Mouse (Mus musculus) c-Kit-positive CD71-positive TER-119-negative erythroid progenitor cells, embryonic 14.5 days (primary cell): ENCODE measurements around the gene Sertad4.

ENCODE experiments used
- DNase-seq: peaks from one replicate; pipeline ENCODE4 v3.0.0-alpha.2; 2013; ENCODE audit warnings: low read depth

The Sertad4 gene

GRCm38 (mm10) chr1:192855474-192856230 is at the start of gene Sertad4:
TSS of gene Sertad4 (minus strand) at chr1:192855756.
- no peak for DNase-seq

- no peak for DNase-seq
Observed at GRCm38 (mm10) chr1:192901516-192901915, 46.0 kb upstream of the Sertad4 start.

- DNase-seq: no peak
Observed at GRCm38 (mm10) chr1:192900913-192901312, 45.4 kb upstream of the Sertad4 start.

GRCm38 (mm10) chr1:192898742-192899141 is 43.2 kb upstream of the Sertad4 start:
- no peak for DNase-seq

DNA sequence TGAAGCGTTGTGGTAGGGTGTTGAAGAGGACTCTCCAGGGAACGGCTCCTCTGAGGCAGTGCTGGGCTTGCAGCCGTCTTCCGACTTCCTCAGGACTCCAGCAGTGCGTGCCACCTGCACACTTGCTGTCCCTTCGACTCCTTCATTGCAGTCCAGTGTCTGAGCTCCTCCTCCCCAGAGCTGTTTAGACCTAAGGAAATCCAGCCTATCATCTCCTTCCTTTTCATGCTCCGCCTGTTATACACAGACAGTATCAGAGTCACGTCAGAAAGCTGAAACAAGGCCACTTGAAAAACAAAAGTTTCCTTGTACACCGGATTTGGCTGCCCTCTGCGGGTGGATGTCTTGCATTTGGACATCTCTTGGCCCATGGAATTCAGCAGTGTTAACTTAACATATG is 41.7 kb upstream of the Sertad4 start:
- no peak for DNase-seq

GRCm38 (mm10) chr1:192896076-192896475 is 40.5 kb upstream of the Sertad4 start:
- DNase-seq: no peak

- no peak for DNase-seq
Observed at GRCm38 (mm10) chr1:192890716-192891115, 35.2 kb upstream of the Sertad4 start.

- no peak for DNase-seq
Observed at GRCm38 (mm10) chr1:192882617-192883295, 27.2 kb upstream of the Sertad4 start.

DNA sequence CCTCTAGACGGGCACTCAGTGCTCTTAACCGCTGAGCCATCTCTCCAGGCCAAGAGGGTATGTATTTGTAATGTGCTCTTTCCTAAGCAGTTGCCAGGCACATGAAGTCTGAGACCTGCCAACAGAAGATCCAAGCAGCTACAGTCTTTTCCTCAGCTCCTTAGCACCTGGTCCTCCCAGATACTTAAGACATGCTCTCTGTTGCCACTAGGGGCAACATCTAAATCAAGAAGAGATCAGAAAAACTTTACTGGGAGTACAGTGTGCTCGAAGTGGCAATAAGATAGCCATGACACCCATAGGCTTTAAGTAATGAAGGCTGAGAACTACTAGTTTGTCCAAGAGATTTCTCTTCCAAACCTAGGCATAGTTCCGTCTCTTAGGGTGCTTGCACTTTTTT is 24.6 kb upstream of the Sertad4 start:
- DNase-seq: no peak

GRCm38 (mm10) chr1:192879086-192879580 is 23.6 kb upstream of the Sertad4 start:
- DNase-seq: no peak

GRCm38 (mm10) chr1:192872841-192873240 is 17.3 kb upstream of the Sertad4 start:
- no peak for DNase-seq

- DNase-seq: no peak
Observed at GRCm38 (mm10) chr1:192869761-192870160, 14.2 kb upstream of the Sertad4 start.

DNA sequence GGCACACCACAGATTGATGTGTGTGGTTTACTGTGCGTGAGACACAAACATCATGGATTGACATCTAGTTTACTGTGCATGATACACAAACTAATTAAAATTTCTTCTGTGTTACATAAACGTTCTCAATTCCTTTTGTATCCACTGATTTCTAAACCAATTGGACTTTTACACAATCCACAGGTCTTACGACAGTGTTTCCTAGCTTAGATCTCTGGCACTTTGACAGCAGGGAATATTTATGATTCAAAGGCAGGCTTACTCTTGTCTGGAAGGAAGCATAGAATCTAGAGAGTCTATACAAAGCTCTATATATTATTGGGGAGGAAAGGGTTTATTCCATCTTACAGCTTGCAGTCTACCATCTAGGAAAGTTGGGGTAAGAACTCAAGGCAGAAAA is 8.9 kb upstream of the Sertad4 start:
- DNase-seq: no peak

GRCm38 (mm10) chr1:192861305-192861960 is 5.9 kb upstream of the Sertad4 start:
- DNase-seq: no peak

- no peak for DNase-seq
Observed at GRCm38 (mm10) chr1:192860273-192860672, 4.7 kb upstream of the Sertad4 start.

DNA sequence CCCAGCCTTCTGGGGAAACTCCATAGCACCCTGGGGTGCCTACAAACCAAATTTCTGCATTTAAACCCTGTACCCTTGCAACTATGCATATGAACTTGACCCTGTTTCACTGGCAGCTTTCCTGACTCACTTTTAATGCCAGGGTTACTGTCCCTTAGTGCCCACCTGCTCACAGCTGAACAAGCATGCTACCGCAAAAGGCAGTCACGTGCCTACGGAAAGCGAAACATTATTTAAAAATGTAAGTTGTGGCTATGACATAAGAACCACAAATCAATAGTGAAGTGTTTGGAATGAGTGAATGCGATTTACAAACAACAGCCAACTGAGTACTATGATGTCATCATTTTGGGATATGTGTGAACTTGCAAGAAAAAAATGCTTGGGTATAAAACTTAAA is 2.0 kb upstream of the Sertad4 start:
- DNase-seq: no peak

GRCm38 (mm10) chr1:192856931-192857330 is 1.4 kb upstream of the Sertad4 start:
- DNase-seq: no peak

DNA sequence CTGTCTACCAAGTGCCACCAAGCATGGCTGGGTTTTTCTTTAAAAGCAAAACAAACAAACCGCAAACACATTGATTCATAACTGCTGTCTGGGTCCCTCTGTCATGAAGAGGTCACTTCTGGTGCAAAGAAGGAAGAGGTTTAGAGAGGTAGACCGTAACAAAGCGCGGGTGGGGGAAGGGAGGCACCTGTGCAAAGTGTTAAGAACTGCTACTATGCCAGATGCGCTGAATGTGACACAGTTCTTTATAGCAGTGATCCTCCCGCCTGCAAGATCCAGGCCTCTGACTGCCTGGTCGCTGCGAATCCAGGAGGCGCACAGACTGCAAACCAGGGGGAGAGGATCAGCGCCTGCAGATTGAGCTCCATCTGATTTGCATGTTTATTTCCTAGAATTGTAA is 855 bp upstream of the Sertad4 start:
- DNase-seq: no peak

GRCm38 (mm10) chr1:192854819-192855271 is 711 bp downstream of the Sertad4 start:
- DNase-seq: no peak

- no peak for DNase-seq
Observed at GRCm38 (mm10) chr1:192853988-192854818, 1.4 kb downstream of the Sertad4 start.

DNA sequence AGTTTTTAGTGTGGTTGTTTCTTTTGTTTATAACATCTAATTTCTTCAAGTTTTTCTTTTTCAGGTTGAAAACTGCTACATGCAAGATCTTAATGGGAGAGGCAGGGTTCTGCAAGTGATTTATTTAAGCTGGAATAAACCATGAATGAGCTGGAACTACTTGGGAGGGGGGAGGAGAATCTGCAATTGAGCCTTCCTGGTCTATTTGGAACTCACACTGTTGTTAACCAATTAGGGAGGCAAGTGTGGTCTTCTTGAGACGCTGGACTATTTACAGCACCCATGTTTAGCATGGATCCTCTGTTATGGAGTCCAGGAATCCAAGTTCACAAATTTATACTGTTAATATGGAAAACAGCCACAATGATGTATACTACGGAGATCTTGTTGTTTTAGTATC is 2.1 kb downstream of the Sertad4 start:
- DNase-seq: no peak

- no peak for DNase-seq
Observed at GRCm38 (mm10) chr1:192852047-192852446, 3.5 kb downstream of the Sertad4 start.
